Mouse (Mus musculus) heart, embryonic 11.5 days (tissue): ENCODE data around the gene Eif4e3. TPM values are rescaled to one million over a fixed set of nuclear protein-coding genes. Genes with fewer than 3 reads are reported as not detected.

Source experiments
- ATAC-seq: fragments of 200-750 bp; cut with Nextera tagmentation; replicated peaks from 2 replicates; pipeline ENCODE4 v1.8.0; 2017; ENCODE audit warnings: moderate library complexity; ENCODE audit not compliant: insufficient number of reproducible peaks, low FRiP score, low TSS enrichment
- H3K27ac ChIP-seq: fragments of 300-500 bp; sonication (generic); 2 replicates; pipeline ENCODE4 v1.5.1; 2014; ENCODE audit warnings: mild to moderate bottlenecking, low read depth, low read length
- H3K27me3 ChIP-seq: fragments of 300-500 bp; sonication (generic); 2 replicates; pipeline ENCODE4 v1.6.1; 2014; ENCODE audit warnings: mild to moderate bottlenecking, low read length, mixed read lengths; ENCODE audit not compliant: control insufficient read depth, insufficient read depth
- H3K36me3 ChIP-seq: fragments of 300-500 bp; sonication (generic); 2 replicates; pipeline ENCODE4 v1.6.1; 2014; ENCODE audit warnings: mild to moderate bottlenecking, low read length, moderate library complexity, mixed read lengths; ENCODE audit not compliant: control insufficient read depth, insufficient read depth
- H3K4me1 ChIP-seq: fragments of 300-500 bp; sonication (generic); 2 replicates; pipeline ENCODE4 v1.6.1; 2014; ENCODE audit warnings: low read length; ENCODE audit not compliant: control insufficient read depth, insufficient read depth
- H3K4me2 ChIP-seq: fragments of 300-500 bp; sonication (generic); 2 replicates; pipeline ENCODE4 v1.6.1; 2014; ENCODE audit warnings: mild to moderate bottlenecking, moderate library complexity
- H3K4me3 ChIP-seq: fragments of 300-500 bp; sonication (generic); 2 replicates; pipeline ENCODE4 v1.5.1; 2014; ENCODE audit warnings: low read depth, low read length
- H3K9ac ChIP-seq: fragments of 300-500 bp; sonication (generic); 2 replicates; pipeline ENCODE4 v1.6.1; 2014; ENCODE audit warnings: mild to moderate bottlenecking, low read depth, low read length, moderate library complexity
- H3K9me3 ChIP-seq: fragments of 300-500 bp; sonication (generic); replicated peaks from 2 replicates; pipeline ENCODE4 v1.6.1; 2016; ENCODE audit warnings: low read length; ENCODE audit not compliant: control insufficient read depth
- WGBS: fragments of 180-500 bp; shearing (Covaris S2); extraction: QIAGEN DNeasy Blood & Tissue Kit; methylation state at CpG from one replicate; pipeline ENCODE4 v1.1.7; 2014; ENCODE audit not compliant: insufficient replicate concordance; 5-methylcytosine and 5-hydroxymethylcytosine counted together
- polyA plus RNA-seq: library from polyadenylated mRNA; unstranded; fragments of >200 nt; fragmentation: Nextera tagmentation; extraction: Ambion mirVana; gene quantifications from 2 replicates; pipeline ENCODE4 v1.2.1, GENCODE M21; 2014

Gene Eif4e3
- polyA plus RNA-seq, 1 experiment from 2014 or later: 6.1 TPM

DNA sequence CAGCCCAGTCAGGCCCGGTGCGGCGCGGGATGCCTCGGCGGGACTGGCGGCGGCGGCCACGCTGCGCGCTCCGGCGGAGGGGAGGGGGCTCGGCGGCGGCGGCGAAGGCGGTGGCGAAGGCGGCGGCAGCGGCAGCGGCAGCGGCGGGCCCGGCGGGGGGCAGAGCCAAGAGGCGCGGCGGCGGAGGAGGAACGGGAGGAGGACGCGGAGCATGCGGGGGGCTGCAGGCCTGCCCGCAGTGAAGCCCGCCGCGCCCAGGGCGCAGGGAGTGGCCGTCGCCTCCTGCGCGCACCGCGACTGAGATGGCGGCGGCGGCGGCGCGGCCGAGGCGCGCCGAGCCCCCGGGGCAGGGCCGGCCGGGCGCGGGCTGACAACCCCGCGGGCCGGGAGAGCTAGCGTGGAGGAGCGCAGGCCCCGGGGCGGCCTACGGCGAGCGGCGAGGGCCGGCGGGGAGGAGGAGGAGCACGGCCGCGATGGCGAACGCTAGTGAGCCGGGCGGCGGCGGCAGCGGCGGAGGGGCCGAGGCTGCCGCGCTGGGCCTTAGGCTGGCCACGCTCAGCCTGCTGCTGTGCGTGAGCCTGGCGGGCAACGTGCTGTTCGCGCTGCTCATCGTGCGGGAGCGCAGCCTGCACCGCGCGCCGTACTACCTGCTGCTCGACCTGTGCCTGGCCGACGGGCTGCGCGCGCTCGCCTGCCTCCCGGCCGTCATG, 25.8 kb upstream of the Eif4e3 start, which contains the start of gene Gpr27:
Gpr27 (plus strand) TSS at position 474 of the 710 bp plus-strand sequence.
- under 1% methylated on average over 91 of the region's 112 CpGs for WGBS
- no peaks in the 10 kb centered on the region for H3K9me3 ChIP-seq

DNA sequence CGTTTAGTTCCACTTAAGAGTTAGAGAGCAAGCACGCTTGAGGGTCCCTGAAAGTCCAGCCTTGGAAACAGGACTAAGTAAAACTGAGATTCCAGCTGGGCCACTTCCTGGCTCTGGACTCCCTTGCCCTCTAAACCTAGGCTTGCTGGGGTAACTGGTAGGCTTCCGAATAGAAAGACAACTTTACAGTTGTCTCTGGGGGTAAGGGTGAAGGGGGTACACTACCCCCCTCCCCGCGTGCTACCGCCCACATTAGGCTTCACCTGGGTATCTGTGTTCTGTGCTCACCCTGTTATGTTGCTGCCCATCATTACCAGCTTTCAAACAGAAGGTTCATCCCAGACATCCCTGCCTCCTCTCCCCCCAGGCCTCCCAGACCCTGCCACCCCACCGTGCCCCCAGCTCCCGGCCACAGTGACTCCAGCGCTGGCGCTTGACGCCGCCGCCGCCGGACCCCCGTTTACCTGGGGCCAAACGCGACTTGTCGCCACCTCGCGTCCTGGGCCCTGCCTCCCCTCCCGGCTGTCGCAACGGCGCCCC, 25.2 kb upstream of the Eif4e3 start:
- 5% methylated on average over 25 of the region's 25 CpGs for WGBS
- H3K4me2 ChIP-seq: peak overlapping the region; percentile 85
- no peak overlapping the region for H3K27ac ChIP-seq
- no peaks in the 10 kb centered on the region for H3K9me3 ChIP-seq
- ATAC-seq: no peak
- H3K4me1 ChIP-seq: peaks cover 4% of the 10 kb centered on the region; the same call in 1 of the 2 replicates
- H3K9ac ChIP-seq: peak overlapping the region; percentile 72
- no peaks in the 10 kb centered on the region for H3K36me3 ChIP-seq
- peaks cover 67% of the 10 kb centered on the region for H3K27me3 ChIP-seq
- H3K4me3 ChIP-seq: peak overlapping the region; percentile 77

More for the DNA sequence above, 25.8 kb upstream of the Eif4e3 start, which contains the start of gene Gpr27:
- peak; percentile 61 for ATAC-seq
- Histone ChIP-seq H3K4me3 (peak within 1 kb of the TSS; percentile 77), H3K4me2 (peak within 1 kb of the TSS; percentile 85), H3K9ac (peak within 1 kb of the TSS; percentile 72), H3K36me3 (no peaks in the 10 kb centered on the region), H3K27ac (no peak within 1 kb of the TSS), H3K4me1 (peaks cover 4% of the 10 kb centered on the region; the same call in 1 of the 2 replicates), H3K27me3 (peaks cover 73% of the 10 kb centered on the region)

DNA sequence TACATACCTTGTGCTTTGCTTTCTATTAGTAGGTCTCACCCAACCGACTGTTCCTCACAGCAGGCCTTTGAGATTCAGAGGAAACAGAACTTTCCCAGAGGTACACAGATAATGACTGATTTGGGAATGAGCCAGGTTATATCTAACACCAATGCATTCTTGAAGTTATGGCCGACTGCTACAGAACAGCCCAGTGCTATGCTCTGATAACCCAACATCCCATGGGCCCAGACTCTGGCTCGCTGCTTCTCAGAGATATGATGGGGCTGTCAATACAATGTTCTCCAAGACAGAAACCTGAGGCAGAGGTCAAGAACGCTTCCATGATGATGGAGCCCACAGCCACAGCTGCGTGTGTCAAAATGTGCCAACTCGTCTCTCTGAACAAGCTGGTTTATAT, 21.9 kb upstream of the Eif4e3 start:
- WGBS: 68% methylated on average over 6 of the region's 6 CpGs
- peaks cover 4% of the 10 kb centered on the region; the same call in 1 of the 2 replicates for H3K4me1 ChIP-seq
- no peak overlapping the region for H3K4me3 ChIP-seq
- no peaks in the 10 kb centered on the region; the same call in 1 of the 2 replicates for H3K9me3 ChIP-seq
- no peak overlapping the region for H3K27ac ChIP-seq
- no peak for ATAC-seq
- peaks cover 42% of the 10 kb centered on the region for H3K27me3 ChIP-seq
- H3K4me2 ChIP-seq: no peak overlapping the region
- H3K9ac ChIP-seq: no peak overlapping the region
- H3K36me3 ChIP-seq: no peaks in the 10 kb centered on the region

DNA sequence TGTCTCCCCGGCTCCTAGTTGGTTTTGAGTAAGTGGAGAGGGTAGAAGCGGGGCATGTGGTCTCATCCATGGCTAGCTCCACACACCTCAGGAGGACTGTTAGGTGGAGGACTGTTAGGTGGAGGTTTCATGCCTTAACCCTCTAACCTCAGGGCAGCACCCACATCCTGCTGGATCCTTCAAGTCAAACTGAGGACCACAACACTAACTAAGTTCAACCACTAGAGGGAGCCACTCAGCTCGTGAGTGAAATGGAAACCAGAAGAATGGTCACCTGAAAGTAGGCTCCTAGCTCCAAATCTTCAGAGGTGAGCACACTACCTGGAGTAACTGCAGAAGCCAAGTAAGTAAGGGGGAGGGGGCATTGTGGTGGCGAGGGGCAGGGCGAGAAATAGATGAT, 18.3 kb upstream of the Eif4e3 start:
- Histone ChIP-seq H3K27ac (no peak overlapping the region), H3K36me3 (no peaks in the 10 kb centered on the region), H3K9me3 (no peaks in the 10 kb centered on the region; the same call in 1 of the 2 replicates), H3K4me2 (no peak overlapping the region), H3K4me3 (no peak overlapping the region), H3K27me3 (peaks cover 5% of the 10 kb centered on the region; the same call in 1 of the 2 replicates), H3K9ac (no peak overlapping the region), H3K4me1 (no peaks in the 10 kb centered on the region)
- no peak for ATAC-seq
- 49% methylated on average over 5 of the region's 5 CpGs for WGBS

DNA sequence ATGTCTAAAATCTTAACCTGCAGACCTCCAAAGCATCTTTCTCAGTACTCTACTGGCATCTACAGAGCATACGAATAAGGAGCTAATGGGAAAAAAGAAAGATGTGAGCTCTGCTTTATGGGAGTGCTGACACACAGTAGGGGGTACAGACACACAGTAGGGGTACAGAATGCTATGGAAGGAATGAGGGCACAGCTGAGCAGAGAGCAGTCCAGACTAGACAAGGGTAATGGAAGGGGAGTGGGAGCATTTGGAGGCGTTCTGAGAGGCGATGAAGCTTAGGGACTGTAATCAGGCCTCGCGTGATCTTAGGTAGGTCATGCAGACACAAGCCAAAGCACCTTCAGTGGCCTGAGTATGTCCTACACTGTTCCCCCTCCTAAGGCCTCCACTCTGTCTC, 17.4 kb upstream of the Eif4e3 start:
- WGBS: 81% methylated on average over 5 of the region's 5 CpGs
- H3K4me3 ChIP-seq: no peak overlapping the region

DNA sequence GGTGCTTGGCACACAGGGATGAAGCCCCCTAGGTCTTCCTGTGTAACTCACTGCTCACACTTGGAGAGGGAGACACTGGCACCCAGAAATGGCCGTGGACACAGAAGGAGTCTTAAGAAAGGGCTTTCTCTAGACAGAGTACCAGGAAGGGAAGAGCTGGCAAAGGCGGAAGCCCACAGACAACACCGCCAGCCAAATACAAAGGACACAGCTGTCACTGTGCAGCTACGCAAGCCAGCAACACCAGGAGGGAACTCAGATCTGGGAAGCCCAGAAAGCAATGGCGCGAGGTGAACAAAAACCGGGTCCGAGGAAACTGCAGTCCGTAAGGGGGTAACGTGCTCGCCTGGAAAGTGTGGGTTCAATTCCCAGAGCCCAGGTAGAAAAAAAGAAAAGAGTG, 11.5 kb upstream of the Eif4e3 start:
- no peaks in the 10 kb centered on the region for H3K27me3 ChIP-seq
- no peak overlapping the region for H3K4me3 ChIP-seq
- no peak overlapping the region for H3K27ac ChIP-seq
- H3K4me1 ChIP-seq: no peaks in the 10 kb centered on the region
- no peak for ATAC-seq
- no peak overlapping the region for H3K4me2 ChIP-seq
- H3K9me3 ChIP-seq: no peaks in the 10 kb centered on the region
- H3K9ac ChIP-seq: no peak overlapping the region
- no peaks in the 10 kb centered on the region for H3K36me3 ChIP-seq
- 78% methylated on average over 11 of the region's 11 CpGs for whole genome bisulfite sequencing

More for the DNA sequence above, 17.4 kb upstream of the Eif4e3 start:
- H3K36me3 ChIP-seq: no peaks in the 10 kb centered on the region
- no peak overlapping the region for H3K4me2 ChIP-seq
- no peaks in the 10 kb centered on the region for H3K4me1 ChIP-seq
- no peak overlapping the region for H3K9ac ChIP-seq
- H3K27me3 ChIP-seq: no peaks in the 10 kb centered on the region
- H3K27ac ChIP-seq: no peak overlapping the region
- H3K9me3 ChIP-seq: no peaks in the 10 kb centered on the region; the same call in 1 of the 2 replicates
- no peak for ATAC-seq

DNA sequence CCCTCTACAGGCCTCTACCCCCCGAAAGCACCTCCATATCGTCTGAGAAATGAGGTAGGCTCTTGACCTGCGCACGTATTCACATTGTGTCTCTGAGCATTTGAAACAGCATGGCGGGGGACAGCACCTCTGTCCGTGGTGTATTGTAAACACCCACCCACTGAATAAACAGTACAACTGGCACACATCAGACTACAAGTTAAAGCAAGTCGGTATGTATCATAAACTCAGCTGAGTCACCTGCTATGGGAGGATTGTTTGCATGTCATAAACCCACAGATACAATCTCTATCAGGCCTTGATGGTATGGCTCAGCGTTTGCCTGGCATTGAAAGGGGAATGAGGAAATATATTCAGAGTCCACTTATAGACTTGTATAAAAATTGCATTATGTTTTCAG, 10.8 kb upstream of the Eif4e3 start:
- no peak overlapping the region for H3K4me2 ChIP-seq
- no peaks in the 10 kb centered on the region for H3K4me1 ChIP-seq
- WGBS: 81% methylated on average over 8 of the region's 8 CpGs
- H3K4me3 ChIP-seq: no peak overlapping the region
- no peaks in the 10 kb centered on the region for H3K27me3 ChIP-seq
- H3K9ac ChIP-seq: no peak overlapping the region
- no peak overlapping the region for H3K27ac ChIP-seq
- H3K9me3 ChIP-seq: no peaks in the 10 kb centered on the region
- ATAC-seq: no peak
- no peaks in the 10 kb centered on the region for H3K36me3 ChIP-seq

DNA sequence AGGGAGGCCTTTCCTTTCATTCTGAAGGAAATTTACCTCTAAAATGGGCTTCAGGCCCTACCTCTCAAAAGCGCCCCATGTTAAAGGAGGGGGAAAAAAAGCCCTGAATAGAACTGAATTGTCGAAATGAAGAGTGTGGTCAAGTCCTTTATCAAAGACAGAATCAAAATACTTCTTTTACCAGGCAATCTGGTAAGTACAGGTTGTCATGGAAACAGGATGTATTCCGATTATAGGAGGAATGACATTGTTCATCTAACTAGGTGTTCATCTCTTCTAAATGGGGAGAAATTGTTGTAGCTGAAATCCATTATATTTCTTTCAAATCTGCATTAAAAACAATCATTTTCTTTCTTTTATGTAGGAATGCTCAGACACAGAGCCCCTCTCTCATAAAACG, 7.9 kb upstream of the Eif4e3 start:
- no peak overlapping the region for H3K4me3 ChIP-seq
- no peak overlapping the region for H3K4me2 ChIP-seq
- no peak overlapping the region for H3K9ac ChIP-seq
- no peak for ATAC-seq
- WGBS: 76% methylated on average over 4 of the region's 4 CpGs
- no peaks in the 10 kb centered on the region for H3K36me3 ChIP-seq
- H3K27ac ChIP-seq: no peak overlapping the region
- H3K9me3 ChIP-seq: no peaks in the 10 kb centered on the region
- H3K4me1 ChIP-seq: no peaks in the 10 kb centered on the region
- H3K27me3 ChIP-seq: peaks cover 4% of the 10 kb centered on the region; the same call in 1 of the 2 replicates
